Mouse (Mus musculus) brain, embryonic 18.5 days (tissue): ENCODE data around the gene Kank2.

Experiments used
- DNase-seq: peaks from one replicate; pipeline ENCODE4 v3.0.0-alpha.2; 2012; ENCODE audit warnings: low read depth, low spot score

Kank2 gene

GRCm38 (mm10) chr9:21717015-21717414, 81.5 kb downstream of the Kank2 start:
- DNase-seq: no peak
